Mouse (Mus musculus) heart, postnatal 25 days (tissue): Measurements from ENCODE around the gene Rrp8. TPM values are rescaled to one million over a fixed set of nuclear protein-coding genes. Genes with fewer than 3 reads are reported as not detected.
A peak's percentile ranks its signal among the peaks of the same experiment; 100 is the strongest.
"Not testable (repeated sequence)": the region's sequence is repeated elsewhere in the genome, so short reads cannot be mapped to it uniquely, and the experiment has no call there.

ENCODE experiments used
- DNase-seq: peaks from one replicate; pipeline ENCODE4 v3.0.0; 2022; ENCODE audit warnings: low spot score
- intact Hi-C: fragments of 180-260 bp; cut with DNase I; formaldehyde crosslinking; loops from one replicate; pipeline ENCODE4 v1.15.1; 2025
- total RNA-seq, 2 experiments: library from RNA; stranded (reverse); gene quantifications; 2 replicates each; pipeline ENCODE4 v1.2.3; 2021

Gene Rrp8
- total RNA-seq, 2 experiments from 2014 or later: 9.5 TPM

DNA sequence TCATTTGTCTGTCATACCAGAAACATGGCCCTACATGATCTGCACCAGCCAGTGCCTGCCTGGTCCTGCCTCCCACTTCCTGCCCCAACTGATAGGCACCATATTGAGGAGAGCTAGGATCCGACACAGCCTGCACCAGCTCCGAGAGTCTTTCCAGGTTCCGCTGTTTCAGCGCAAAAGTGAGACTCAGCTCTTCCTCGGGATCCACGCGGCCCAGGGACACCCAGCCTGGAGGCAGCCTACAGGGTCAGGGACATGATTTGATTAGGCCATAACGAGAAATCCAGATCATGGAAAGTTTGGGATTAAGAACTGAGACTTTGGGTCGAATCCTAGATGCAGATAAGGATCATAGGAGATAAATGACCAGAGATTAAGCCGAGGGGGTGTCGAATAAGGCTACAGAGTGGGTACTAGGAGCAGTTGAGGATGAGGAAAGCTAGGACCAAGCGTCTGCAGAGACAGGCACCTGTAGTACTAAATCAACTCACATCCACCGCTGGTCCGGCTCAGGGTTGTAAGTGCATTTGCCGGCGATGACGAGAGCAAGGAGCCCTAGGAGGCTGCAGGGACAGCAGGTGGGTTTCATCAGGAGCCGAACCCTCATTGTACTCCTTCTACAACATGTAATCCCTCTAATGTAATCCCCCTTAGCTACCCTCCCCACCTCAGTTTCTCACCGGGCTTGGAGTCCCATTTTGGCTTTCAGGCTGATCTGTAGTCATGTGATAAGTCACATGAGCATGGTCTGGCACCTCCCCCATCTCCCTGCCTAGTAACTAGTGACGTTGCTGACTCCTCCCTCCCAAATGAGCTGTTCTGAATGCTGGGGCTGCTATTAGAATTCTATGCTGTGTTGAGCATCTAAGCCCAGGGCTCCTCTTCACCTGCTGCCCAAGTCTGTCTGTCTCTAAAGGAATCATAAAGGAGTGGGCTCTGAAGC, 14.6 kb upstream of the Rrp8 start, which contains the start of gene Tpp1:
TSS of gene Tpp1 (minus strand) at position 745 of the 943 bp plus-strand sequence.
- intact Hi-C loops: loop anchor here (2.0 kb wide), 1 partner anchor 15 kb away; the partner anchor contains the start of genes Ilk and Rrp8
- DNase-seq: peak; percentile 80

- no peak for DNase-seq
- intact Hi-C loops: loop anchor here (10.0 kb wide), 1 partner anchor 47 kb away; no protein-coding TSS in a partner anchor
Observed at GRCm38 (mm10) chr7:105747776-105748175, 10.6 kb upstream of the Rrp8 start.

- DNase-seq: peak; percentile 77
- intact Hi-C loops: loop anchor here (10.0 kb wide), 1 partner anchor 51 kb away; no protein-coding TSS in a partner anchor
Observed at GRCm38 (mm10) chr7:105743926-105744590, 6.9 kb upstream of the Rrp8 start, which contains the start of gene Taf10. Gene Taf10 (minus strand): TSS chr7:105744361.

GRCm38 (mm10) chr7:105743246-105743925, 6.2 kb upstream of the Rrp8 start:
- intact Hi-C loops: loop anchor here (10.0 kb wide), 1 partner anchor 51 kb away; no protein-coding TSS in a partner anchor
- DNase-seq: not testable (repeated sequence)

- intact Hi-C loops: loop anchor here (10.0 kb wide), 1 partner anchor 52 kb away; no protein-coding TSS in a partner anchor
- not testable (repeated sequence) for DNase-seq
Observed at GRCm38 (mm10) chr7:105742539-105743215, 5.5 kb upstream of the Rrp8 start.

- no peak for DNase-seq
- intact Hi-C loops: loop anchor here (10.0 kb wide), 1 partner anchor 53 kb away; no protein-coding TSS in a partner anchor
Observed at GRCm38 (mm10) chr7:105741978-105742377, 4.8 kb upstream of the Rrp8 start.

DNA sequence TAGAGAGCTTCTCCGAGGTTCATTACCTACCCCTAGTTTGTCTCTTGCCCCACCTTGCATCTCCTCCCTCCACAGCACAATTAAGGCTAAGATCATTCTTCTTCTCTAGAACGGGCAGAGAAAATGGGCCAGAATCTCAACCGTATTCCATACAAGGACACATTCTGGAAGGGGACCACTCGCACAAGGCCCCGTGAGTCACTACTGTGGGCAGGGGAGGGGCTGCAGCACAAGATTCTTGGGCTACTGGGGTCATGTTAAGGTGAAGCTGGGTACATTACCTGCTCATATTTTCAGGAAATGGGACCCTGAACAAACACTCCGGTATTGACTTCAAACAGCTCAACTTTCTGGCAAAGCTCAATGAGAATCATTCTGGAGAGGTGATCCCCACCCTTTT, 3.7 kb upstream of the Rrp8 start:
- DNase-seq: no peak
- intact Hi-C loops: loop anchor here (10.0 kb wide), 1 partner anchor 54 kb away; no protein-coding TSS in a partner anchor

GRCm38 (mm10) chr7:105740089-105740795, 3.1 kb upstream of the Rrp8 start:
- intact Hi-C loops: loop anchor here (10.0 kb wide), 1 partner anchor 55 kb away; no protein-coding TSS in a partner anchor
- no peak for DNase-seq

DNA sequence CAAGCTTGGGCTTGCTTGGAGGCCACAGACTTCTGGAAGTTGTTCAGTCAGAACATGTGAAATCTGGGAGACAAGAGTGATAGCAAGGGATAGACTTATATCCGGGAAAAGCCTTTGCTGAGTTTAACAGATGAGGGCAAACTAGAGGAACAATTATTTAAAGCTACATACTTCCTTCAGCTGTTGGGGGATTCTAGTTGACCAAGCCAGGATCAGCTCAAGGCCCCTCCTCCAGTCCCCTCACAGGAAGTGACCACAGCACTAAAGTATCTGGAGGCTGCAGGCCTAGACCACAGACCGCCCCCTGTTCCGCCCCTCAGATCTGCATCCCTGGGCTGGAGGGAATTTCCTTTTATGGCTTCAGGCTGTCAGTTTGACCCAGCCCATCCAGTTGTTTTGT, 1.8 kb upstream of the Rrp8 start:
- intact Hi-C loops: loop anchor here (5.0 kb wide), 3 partner anchors 97 to 257 kb away; partner anchors contain the start of genes Arfip2, Cavin3, Gm45799 and Smpd1
- peak; percentile 79 for DNase-seq

- DNase-seq: no peak
- intact Hi-C loops: loop anchor here (5.0 kb wide), 3 partner anchors 96 to 256 kb away; partner anchors contain the start of genes Arfip2, Cavin3, Gm45799 and Smpd1
Observed at GRCm38 (mm10) chr7:105738286-105738685, 1.1 kb upstream of the Rrp8 start.

DNA sequence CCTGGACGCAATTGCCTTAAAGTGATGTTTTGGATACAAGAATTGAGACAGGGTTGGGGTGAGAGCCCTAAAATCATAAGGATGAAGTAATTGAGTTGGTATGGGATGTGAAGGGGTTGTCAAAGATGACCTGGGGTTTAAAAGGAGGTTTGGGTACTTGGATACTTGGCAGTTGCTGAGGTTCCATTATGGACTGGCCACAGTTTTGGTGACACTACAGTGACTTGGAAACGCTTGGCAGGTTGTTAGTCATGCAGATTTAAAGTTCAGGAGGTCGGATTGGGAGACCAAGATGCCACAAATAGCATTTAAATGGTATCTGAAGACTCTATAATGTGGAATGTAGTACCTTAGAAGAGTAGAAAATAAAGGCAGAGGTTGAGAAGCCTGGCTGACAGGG, 463 bp upstream of the Rrp8 start:
- intact Hi-C loops: loop anchor here (2.0 to 5.0 kb wide), 5 partner anchors 15 to 255 kb away; partner anchors contain the start of genes Arfip2, Cavin3, Gm45799 and Mrpl17
- no peak for DNase-seq

- peak; percentile 93 for DNase-seq
- intact Hi-C loops: loop anchor here (2.0 to 5.0 kb wide), 5 partner anchors 16 to 254 kb away; partner anchors contain the start of genes Arfip2, Cavin3, Gm45799 and Mrpl17
Observed at GRCm38 (mm10) chr7:105736264-105736901, 802 bp downstream of the Rrp8 start, which contains the start of gene Ilk. Gene Ilk (plus strand): TSS chr7:105736592.

DNA sequence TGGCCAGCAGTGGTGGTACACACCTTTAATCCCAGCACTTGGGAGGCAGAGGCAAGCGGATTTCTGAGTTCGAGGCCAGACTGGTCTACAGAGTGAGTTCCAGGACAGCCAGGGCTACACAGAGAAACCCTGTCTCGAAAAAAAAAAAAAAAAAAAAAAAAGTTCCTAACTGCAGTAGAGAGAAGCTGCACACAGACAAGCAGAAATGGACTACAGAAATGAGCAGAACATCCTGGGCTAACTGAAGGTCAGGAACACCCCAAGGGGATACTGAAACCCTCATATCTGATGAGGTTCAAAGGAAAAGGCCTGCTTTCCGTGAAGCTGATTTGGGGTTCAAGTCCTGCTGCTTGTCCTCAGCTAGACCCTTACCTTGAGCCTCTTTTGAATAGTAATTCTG, 1.7 kb downstream of the Rrp8 start:
- intact Hi-C loops: loop anchor here (5.0 kb wide), 3 partner anchors 93 to 253 kb away; partner anchors contain the start of genes Arfip2, Cavin3, Gm45799 and Smpd1
- not testable (repeated sequence) for DNase-seq

DNA sequence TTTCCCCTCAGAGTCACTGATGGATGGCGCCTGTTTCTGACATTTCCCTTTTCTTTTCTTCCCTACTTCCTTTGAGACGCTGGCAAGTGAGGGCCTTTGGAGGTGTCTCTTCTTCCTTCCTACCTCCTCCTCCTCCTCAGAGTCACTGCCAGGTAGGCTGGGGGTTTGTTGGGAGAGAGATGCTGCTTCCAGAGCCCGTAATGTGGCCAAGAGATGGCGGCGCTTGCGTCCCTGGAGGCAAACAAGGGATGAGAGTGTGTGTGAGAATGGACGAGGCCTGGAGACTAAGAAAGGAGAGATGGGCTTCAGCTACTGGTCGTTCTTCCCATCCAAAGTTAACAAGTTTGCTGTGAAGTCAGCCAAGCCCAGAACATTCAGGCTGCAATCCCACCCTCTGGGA, 2.4 kb downstream of the Rrp8 start:
- intact Hi-C loops: loop anchor here (5.0 kb wide), 3 partner anchors 93 to 253 kb away; partner anchors contain the start of genes Arfip2, Cavin3, Gm45799 and Smpd1
- DNase-seq: no peak

GRCm38 (mm10) chr7:105733836-105734235, 3.3 kb downstream of the Rrp8 start:
- no peak for DNase-seq
- intact Hi-C loops: no loop called here

DNA sequence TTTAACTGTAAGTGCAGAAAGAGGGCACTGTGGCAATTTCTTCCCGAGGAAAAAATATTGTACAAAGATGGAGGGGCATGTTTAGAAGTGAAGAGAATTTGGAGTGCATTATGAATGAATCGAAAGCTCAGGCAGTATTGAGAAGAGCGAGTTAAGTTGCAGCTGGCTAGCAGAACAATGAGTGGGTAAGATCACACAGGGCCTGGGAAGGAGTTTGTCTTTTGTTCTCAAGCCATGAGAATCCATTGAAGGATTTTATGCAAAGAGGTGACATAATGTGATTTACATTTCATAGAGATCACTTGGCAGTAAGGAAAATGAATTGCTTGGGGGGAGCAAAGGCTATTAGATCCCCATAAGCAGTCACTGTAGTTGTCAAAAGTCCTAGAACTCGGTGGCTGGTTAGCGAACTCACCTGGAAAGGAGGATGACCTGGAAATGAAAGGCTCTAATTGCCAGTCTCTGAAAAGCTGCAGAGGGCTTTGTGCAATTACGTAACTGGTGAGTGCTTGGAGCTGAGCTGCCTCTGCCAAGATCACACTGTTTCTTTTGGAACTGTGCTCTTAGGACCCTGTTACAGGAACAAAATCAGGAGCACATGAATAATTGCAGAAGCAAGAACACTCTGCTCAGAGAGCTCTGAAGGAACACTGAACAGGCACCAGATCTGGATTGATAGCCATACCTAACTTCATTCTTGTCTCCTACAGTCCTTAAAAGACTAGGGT, 8.3 kb downstream of the Rrp8 start:
- no peak for DNase-seq
- intact Hi-C loops: no loop called here

DNA sequence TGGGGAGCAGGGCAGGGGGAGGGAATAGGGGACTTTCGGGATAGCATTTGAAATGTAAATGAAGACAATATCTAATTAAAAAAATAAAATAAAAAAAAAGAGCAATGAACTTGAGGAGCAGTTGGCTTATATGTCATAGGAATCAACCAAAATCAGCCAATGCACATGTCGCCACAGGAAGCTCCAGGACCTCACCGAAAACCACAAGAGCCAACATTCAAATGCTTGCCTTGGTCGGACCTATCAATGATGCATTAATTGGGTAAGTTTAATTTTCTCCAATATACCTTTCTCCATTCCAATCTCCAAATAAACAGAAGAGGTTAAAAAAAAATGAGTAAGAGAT, 10.2 kb downstream of the Rrp8 start:
- no peak for DNase-seq
- intact Hi-C loops: loop anchor here (1.0 kb wide), 1 partner anchor 91 kb away; no protein-coding TSS in a partner anchor
